Mouse (Mus musculus): ENCODE results near the gene Siglecf.

Siglecf gene

DNA sequence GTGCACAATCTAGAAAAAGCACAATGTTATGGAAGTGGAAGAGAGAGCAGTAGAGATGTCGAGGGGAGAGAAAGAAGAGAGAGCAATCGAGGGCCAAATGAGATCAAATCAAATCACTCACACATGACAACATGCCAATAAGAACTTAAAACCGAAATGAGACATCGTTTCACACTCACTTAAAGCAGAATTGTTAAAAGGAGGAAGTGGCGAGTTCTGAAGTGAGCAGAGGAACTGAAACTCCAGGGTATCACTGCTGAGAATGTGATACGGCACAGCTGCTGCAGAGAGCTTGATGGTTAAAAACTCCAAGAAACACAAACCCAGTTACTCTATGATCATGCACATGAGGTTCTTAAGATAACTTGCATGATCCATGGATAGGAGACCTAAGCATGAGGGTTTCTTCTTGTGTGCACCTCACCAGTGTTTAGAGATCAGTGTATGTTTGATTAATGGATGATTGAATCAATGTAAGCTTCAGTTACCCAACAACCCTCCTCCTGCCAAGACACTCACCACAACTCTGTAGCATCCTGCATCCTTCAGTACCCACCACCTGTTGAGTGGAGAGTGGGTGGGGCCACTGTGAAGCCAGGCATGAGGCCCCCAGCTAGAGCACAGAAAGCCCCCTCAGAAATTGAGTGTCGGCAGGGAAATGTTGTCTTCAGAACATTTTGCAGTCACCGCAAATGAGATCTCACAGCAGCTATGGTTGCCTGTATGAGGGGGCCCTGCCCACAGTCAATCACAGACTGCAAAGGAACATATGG is 41.4 kb downstream of the Siglecf start:
- no peak for DNase-seq

DNA sequence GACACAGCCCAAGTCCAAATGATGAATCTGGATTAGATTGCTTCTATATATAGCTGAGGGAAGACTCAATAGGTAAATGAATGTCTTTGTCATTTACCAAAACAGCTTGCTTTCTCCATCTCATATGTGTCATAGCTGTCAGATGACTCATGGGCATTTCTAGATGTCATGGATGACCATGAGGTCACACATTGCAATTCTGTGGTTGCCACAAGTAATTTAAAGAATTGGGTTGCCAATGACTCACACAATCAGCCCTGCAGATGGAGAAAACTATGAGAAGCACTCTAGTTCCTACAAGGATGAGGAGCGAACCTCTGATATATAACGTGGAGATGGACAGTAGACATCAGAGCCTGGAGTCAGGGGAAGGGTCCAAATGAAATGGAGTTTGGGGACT is 48.4 kb downstream of the Siglecf start:
- no peak for DNase-seq

GRCm38 (mm10) chr7:43402718-43403117 is 51.6 kb downstream of the Siglecf start:
- DNase-seq: no peak

DNA sequence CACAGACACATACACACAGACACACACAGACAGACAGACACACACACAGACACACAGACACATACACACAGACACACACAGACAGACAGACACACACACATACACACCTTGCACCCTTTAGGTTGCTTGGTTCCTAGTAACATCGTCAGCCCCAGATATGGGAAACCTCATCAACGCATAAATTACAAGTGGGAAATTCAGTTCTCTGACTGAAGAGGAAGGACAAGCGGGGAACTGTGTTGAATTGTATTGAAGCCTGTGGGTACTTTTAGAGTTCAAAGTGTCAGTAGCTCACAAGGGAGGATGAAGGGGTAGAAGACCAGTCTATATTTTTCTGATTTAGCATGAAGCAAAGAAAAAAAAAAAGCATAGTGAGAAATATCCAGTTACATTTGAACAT is 56.4 kb downstream of the Siglecf start:
- DNase-seq: no peak

- no peak for DNase-seq
Measured at GRCm38 (mm10) chr7:43408131-43408553, 57.0 kb downstream of the Siglecf start, which contains the start of gene Siglecg. Siglecg (plus strand) TSS chr7:43408204.

DNA sequence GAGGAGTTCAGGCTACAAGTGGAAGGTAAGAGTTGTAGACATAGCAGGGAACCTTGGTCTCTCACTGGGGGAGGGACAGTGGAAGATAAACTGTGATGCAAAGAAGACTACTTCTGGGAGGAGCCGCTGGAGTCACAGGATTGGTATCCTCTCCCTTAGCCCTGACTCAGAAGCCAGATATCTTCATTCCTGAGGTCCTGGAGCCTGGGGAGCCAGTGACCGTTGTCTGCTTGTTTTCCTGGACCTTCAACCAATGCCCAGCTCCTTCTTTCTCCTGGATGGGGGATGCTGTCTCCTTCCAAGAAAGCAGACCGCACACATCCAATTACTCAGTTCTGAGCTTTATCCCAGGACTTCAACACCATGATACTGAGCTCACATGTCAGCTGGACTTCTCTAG is 57.9 kb downstream of the Siglecf start:
- DNase-seq: no peak

Data from kidney, postnatal 25 days (tissue).